Mouse (Mus musculus): ENCODE data around the gene Dap. TPM values are rescaled to one million over a fixed set of nuclear protein-coding genes. Genes with fewer than 3 reads are reported as not detected.
A peak's percentile ranks its signal among the peaks of the same experiment; 100 is the strongest.

Gene Dap
- total and polyA plus RNA-seq, 3 experiments = 12.6 to 69.8 (median 15.1) TPM

DNA sequence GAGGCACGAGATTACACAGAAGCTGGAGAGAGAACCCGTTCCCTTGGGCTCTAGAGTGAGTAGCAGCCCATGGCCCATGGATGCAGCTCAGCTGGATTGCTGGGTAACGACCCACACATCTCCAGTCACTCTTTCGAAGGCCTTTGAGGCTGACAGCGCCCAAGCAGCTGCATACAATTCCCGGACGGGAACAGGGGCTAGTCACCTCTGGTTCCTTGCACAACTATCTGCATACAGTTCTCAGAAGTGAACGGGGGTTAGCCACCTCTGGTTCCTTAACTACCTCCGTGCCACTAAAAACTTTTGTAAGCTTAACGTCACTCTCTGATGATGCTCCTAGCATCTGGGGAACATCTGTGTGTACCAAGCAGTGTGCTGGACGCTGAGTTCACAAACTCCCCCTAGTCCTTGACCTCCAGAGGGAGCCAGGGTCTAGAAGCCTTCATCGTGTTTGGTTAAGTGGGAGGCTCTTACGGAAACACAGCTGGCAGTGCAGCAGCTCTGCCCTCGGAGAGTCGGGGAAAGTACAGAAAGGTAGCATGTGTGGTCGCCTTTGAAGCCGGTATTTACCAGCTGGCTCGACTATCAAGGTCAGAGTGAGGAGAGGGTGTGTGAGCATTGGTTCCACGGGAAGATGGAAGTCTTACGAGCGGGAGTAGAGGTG lies 34.0 kb downstream of the Dap start (continued):
- TF ChIP-seq E2F4 (IDR thresholded peaks at IDR 0.05; ENCODE audit: insufficient replicate concordance, low read depth, low read length) = no peak
- no peak for TF ChIP-seq USF1 (IDR thresholded peaks at IDR 0.05; ENCODE audit: low read depth, low read length)
- TF ChIP-seq ZC3H11A (IDR thresholded peaks at IDR 0.05; ENCODE audit: low read depth, low read length) = no peak
- peak; percentile 79; the same call in 1 of the 2 replicates for TF ChIP-seq MAX (IDR thresholded peaks at IDR 0.05; ENCODE audit: low read length)
- peak; percentile 72 for TF ChIP-seq IRF4 (IDR thresholded peaks at IDR 0.05; ENCODE audit: low read depth, low read length)
- peak; percentile 51 for TF ChIP-seq SMC3 (IDR thresholded peaks at IDR 0.05; ENCODE audit: low read depth, low read length)
- TF ChIP-seq ZKSCAN1 (IDR thresholded peaks at IDR 0.05; ENCODE audit: borderline replicate concordance, low read depth, low read length) = no peak
- no peak for TF ChIP-seq CHD2 (IDR thresholded peaks at IDR 0.05; ENCODE audit: low read length)
- 0 out of 2 replicates have a peak, but pooled peaks have one; percentile 17 for TF ChIP-seq NELFE (IDR thresholded peaks at IDR 0.05; ENCODE audit: low read depth, low read length)
- peak; percentile 75; the same call in 1 of the 2 replicates for TF ChIP-seq UBTF (IDR thresholded peaks at IDR 0.05; ENCODE audit: low read depth, low read length)

DNA sequence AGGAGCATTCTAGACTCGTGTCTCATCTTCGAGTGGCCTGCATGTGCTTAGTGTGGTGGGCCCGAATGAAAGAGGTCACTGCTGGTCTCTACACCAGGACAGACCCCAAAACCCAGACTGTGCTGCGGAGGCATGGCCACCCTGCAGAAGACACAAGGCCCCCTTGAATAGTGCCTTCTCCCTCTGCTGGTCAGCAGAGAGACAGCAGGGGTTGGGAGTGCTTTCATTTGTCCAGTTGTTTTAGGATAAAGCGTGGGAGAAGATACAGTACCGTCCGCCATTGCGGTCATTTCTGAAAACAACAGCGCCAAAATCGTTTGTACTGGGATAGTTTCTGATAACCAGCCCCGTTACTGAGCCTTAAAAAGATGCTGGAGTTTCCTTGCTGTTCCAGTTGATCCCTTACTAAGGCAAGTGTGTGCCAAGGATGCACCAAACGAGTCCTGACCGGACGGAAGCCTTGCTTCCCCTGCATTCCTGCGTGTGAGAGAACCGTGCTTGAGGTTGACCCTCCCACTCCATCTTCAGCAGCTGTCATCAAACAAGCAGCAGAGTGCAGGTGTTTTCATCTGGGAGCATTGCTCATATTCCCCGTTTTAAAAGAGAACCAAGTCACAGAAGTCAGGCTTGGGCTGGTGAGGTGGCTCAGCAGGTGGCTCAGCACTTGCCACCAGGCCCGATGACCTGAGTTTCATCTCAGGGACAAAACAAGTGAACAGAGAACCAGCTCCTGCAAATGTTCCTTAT lies 34.8 kb downstream of the Dap start:
- Histone ChIP-seq H3K9me3 (replicated peaks; ENCODE audit: low read length) (peaks cover 3% of the 10 kb centered on the region), H3K4me2 (ENCODE audit: insufficient read depth, low read depth, poor library complexity, severe bottlenecking) (peak overlapping the region; percentile 87), H3K79me2 (replicated peaks; ENCODE audit: control insufficient read depth, extremely low read depth, insufficient read depth, poor library complexity, severe bottlenecking) (no peaks in the 10 kb centered on the region), H3K36me3 (replicated peaks in 1 of 2; ENCODE audit: control insufficient read depth in 1 of 2, insufficient read depth in 1 of 2, low read length in 1 of 2) (peaks cover 0 to 47% of the 10 kb centered on the region in 2 experiments), H3K4me3 (replicated peaks in 1 of 3; ENCODE audit: low read depth in 2 of 3, low read length in 2 of 3, poor library complexity in 1 of 3) (peak overlapping the region; percentile 14 to 50 (median 26)), H3K27ac (ENCODE audit: insufficient read depth, low read depth) (peak overlapping the region; percentile 79), H3K9ac (ENCODE audit: insufficient read depth, low read depth) (peak overlapping the region; percentile 25), H3K4me1 (ENCODE audit: control insufficient read depth in 1 of 2, insufficient read depth in 2 of 2) (peaks cover 62 to 85% of the 10 kb centered on the region in 2 experiments), H3K27me3 (replicated peaks) (no peaks in the 10 kb centered on the region)
- dilution Hi-C loops (cut with MboI; ENCODE audit: extremely low pct_ligation_motif_present, extremely low pct_unique_long_range_greater_than_20kb, low sequenced_read_pairs) = no loop called here
- in situ Hi-C loops (cut with MboI; ENCODE audit: low pct_ligation_motif_present, low pct_unique_long_range_greater_than_20kb, low sequenced_read_pairs) = loop anchor here (25.0 kb wide), 1 partner anchor 447 kb away; no protein-coding TSS in a partner anchor
- peak; percentile 61 for DNase-seq (ENCODE audit: extremely low read depth)
- TF ChIP-seq CHD2 (IDR thresholded peaks at IDR 0.05; ENCODE audit: low read length) (no peak), USF2 (conservative IDR thresholded peaks at IDR 0.05; ENCODE audit: low read depth, low read length) (no peak), MXI1 (IDR thresholded peaks at IDR 0.05; ENCODE audit: low read depth, low read length) (no peak; the same call in 1 of the 2 replicates), JUND (conservative IDR thresholded peaks at IDR 0.05; ENCODE audit: low read depth, low read length) (no peak), E2F4 (IDR thresholded peaks at IDR 0.05; ENCODE audit: insufficient replicate concordance, low read depth, low read length) (no peak), USF1 (IDR thresholded peaks at IDR 0.05; ENCODE audit: low read depth, low read length) (no peak), ZKSCAN1 (IDR thresholded peaks at IDR 0.05; ENCODE audit: borderline replicate concordance, low read depth, low read length) (no peak), MEF2A (IDR thresholded peaks at IDR 0.05; ENCODE audit: borderline replicate concordance, low read depth, low read length) (peak; percentile 37; the same call in 1 of the 2 replicates), SIN3A (IDR thresholded peaks at IDR 0.05; ENCODE audit: low read length) (peak; percentile 14; the same call in 1 of the 2 replicates), RCOR1 (conservative IDR thresholded peaks at IDR 0.05; ENCODE audit: low read depth, low read length) (no peak), ETS1 (conservative IDR thresholded peaks at IDR 0.05; ENCODE audit: low read depth, low read length) (peak; percentile 85), POLR2AphosphoS2 (IDR thresholded peaks at IDR 0.05; ENCODE audit: low read depth, low read length) (no peak), ZC3H11A (IDR thresholded peaks at IDR 0.05; ENCODE audit: low read depth, low read length) (no peak), JUN (IDR thresholded peaks at IDR 0.05; ENCODE audit: insufficient read depth, low read depth, low read length) (no peak), PAX5 (IDR thresholded peaks at IDR 0.05; ENCODE audit: low read length) (no peak), IRF4 (IDR thresholded peaks at IDR 0.05; ENCODE audit: low read depth, low read length) (no peak), GABPA (IDR thresholded peaks at IDR 0.05; ENCODE audit: insufficient replicate concordance, low read depth, low read length) (no peak), ELF1 (IDR thresholded peaks at IDR 0.05; ENCODE audit: low read depth, low read length) (no peak), TBP (conservative IDR thresholded peaks at IDR 0.05; ENCODE audit: low read depth, low read length) (no peak), RAD21 (IDR thresholded peaks at IDR 0.05; ENCODE audit: low read depth, low read length) (peak; percentile 30), POLR2A (IDR thresholded peaks at IDR 0.05; ENCODE audit: low read depth, low read length) (no peak), NELFE (IDR thresholded peaks at IDR 0.05; ENCODE audit: low read depth, low read length) (no peak), NRF1 (IDR thresholded peaks at IDR 0.05; ENCODE audit: low read depth, low read length) (no peak), UBTF (IDR thresholded peaks at IDR 0.05; ENCODE audit: low read depth, low read length) (0 out of 2 replicates have a peak, but pooled peaks have one; percentile 31), CTCF (conservative IDR thresholded peaks at IDR 0.05 in 1 of 2, IDR thresholded peaks at IDR 0.05 in 1 of 2; ENCODE audit: low read depth in 2 of 2, low read length in 2 of 2) (peak; percentile 31 to 60; a peak in 3 of 4 replicates), MAFK (IDR thresholded peaks at IDR 0.05; ENCODE audit: insufficient replicate concordance, low read length) (no peak), KAT2A (IDR thresholded peaks at IDR 0.05; ENCODE audit: insufficient replicate concordance, low read length) (no peak), MAZ (IDR thresholded peaks at IDR 0.05; ENCODE audit: low read depth, low read length) (no peak), ZMIZ1 (IDR thresholded peaks at IDR 0.05; ENCODE audit: low read depth, low read length) (no peak), TCF12 (IDR thresholded peaks at IDR 0.05; ENCODE audit: low read depth, low read length) (peak; percentile 93)

Data from CH12.LX (cell line).